Mouse (Mus musculus): Measurements from ENCODE around the gene Phf14.
A peak's percentile ranks its signal among the peaks of the same experiment; 100 is the strongest.

The Phf14 gene

DNA sequence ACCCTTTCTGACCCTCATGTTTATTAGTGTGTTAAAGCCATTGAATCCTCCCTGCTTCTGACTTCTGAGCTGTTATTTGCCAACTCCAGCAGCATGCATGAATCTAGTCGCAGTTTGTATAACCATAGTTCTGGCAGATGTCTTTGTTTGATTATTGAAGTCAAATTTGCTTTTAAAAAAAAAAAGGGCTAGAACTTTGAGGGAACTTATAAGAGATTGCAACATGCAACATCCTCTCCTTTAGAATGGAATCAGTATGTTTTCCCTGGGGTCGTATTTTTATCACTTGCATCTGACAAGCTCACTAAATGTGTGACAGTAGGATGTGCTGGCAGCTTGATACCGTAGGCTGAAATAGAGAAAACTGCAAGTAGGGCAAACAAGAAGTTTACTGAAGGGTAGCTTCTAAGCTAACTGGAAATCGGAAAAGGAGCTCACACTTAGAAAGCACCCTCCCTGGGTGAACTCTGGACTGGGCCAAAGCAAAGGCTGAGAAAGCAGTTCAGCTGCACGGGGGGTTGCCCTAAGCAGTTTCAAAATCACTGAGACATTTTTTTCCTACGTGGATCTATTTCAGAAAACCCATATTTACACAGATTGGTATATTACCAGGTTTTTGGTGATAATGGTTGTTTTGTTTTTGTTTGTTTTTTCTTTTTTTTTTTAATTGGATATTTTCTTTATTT, 175.1 kb downstream of the Phf14 start:
- no peak for DNase-seq (ENCODE audit: inconsistent age in 2 of 2, low spot score in 1 of 2)

DNA sequence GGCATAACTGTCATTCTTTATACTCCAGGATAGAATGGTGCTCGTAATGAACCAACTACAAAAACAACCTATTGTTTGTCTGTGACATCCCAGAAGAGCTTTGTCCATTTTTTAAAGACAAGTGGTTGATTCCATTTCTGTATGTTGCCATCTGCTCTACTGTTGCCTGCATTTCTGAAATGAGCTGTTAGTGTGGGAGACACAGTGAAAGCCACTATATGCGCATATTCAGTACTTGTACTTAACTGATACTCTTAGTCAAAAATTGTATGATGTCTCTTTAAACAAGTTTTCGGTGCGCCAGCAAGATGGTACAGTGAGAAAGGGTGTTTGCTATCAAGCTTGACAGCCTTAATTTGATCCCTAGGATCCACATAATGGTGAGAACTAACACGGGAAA, 177.1 kb downstream of the Phf14 start:
- no peak for DNase-seq (ENCODE audit: inconsistent age in 2 of 2, low spot score in 1 of 2)

DNA sequence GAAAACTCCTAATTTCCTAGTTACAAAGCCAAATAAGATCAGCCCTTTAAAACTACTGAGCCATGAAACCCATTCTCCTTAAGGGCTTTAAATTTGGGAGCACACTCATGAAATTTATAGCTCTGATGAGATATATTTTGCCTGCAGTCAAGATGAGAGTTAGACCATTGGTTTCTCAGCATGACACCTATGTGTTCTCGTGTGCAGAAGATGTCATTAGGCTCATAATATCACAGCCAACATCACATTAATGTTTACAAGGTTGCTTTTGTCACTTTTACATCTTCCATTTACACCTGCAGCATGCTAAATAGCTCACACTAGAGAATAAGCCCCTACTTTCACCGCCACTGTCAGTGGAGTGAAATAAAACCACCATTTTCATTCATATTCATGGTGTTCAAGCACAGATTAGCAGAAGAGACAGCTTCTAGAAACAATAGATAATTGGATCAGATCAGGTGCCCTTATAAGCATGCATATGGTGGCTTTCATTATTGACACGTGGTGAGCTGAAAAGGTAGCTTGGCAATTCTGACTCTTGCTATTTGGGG, 181.9 kb downstream of the Phf14 start:
- no peak for DNase-seq (ENCODE audit: inconsistent age in 2 of 2, low spot score in 1 of 2)

DNA sequence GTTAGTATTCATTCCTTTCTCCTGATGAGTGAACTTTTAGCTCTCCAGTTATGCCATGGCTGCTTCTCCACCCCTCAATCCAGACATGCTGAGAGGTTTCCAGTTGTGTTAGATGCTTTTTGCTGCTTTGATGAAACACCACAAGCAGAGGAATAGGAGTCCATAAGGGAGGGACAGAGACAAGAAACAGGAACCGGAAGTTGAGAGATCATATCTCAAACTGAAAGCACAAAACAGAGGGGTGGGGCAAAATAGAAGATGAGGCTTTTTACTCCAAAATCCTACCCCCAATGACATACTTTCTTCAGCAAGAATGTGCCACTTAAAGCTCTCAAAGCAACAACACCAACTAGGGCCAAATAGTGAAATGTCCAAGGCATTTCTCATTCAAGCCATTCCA, 188.1 kb downstream of the Phf14 start:
- DNase-seq (ENCODE audit: inconsistent age in 2 of 2, low spot score in 1 of 2), result no peak

DNA sequence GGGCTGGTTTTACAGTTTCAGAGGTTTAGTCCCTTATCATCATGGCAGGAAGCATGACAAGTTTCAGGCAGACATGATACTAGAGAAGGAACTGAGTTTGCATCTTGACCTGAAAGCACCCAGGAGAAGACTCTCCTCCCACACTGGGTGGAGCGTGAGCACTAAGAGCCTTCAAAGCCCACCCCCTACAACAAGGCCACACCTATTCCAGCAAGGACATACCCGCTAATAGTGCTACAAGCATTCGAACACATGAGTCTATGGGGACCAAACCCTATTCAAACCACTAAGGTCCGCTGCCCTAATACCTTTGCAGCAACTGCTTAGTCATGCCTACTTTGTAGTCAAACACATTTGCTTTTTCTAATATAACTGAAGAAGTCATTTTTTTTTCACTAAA, 189.5 kb downstream of the Phf14 start:
- no peak for DNase-seq (ENCODE audit: inconsistent age in 2 of 2, low spot score in 1 of 2)

DNA sequence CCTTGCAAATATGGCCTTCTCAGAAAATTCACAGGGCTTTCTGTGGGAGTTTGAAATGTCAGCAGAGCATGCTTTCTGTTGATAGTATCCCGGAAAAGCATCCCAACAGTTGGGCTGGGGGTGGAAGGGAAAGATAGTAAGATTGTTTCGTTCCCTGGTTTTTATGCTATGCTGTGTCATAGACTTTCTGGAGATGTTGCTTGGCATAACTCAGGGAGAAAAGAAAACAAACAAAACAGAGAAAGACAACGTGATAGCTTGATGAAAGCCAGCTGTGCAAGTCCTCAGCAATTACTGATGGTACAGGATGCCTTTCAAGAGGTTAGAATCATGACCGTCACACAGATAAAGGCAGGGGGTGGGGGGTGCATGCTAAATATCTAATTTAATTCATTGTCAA, 197.5 kb downstream of the Phf14 start:
- DNase-seq (ENCODE audit: inconsistent age in 2 of 2, low spot score in 1 of 2), result no peak

DNA sequence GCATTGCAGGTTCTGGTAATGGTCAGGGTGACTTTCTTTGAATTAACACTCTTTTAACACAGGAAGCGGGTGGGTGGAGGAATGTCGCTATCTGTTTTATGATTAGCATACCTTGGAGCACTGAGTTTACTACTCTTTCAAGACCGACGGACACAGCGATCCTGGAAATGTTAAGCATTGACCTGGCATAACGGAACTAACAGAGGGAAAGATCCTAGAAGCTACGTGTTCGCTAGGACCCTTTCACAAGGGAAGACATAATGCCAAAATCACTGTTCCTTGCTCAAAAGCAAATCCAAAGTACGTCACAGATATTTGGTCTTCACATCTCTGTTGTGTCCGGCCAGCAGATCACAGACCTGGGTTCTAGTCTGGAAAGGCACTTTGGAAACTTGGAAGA, 199.7 kb downstream of the Phf14 start:
- DNase-seq (ENCODE audit: inconsistent age in 2 of 2, low spot score in 1 of 2), result no peak

DNA sequence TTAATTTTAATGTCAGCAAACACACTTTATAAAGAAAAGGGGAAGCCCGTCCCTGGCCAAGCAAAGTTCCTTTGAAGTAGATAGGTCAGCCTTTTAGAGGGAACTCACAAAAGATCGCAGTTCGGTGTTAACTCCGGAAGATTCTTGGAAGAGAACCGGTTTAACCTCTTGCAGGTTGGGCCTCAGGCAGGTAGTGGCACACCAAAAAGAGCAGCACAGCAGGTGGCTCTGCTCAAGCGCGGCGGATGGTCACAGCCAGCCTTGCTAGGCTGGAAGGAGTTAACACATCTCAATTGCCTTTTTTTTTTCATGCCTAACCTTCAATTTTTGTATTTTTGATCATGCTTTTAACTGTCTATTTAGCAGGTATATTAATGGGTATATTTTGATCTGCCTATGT, 200.2 kb downstream of the Phf14 start:
- no peak for DNase-seq (ENCODE audit: inconsistent age in 2 of 2, low spot score in 1 of 2)

DNA sequence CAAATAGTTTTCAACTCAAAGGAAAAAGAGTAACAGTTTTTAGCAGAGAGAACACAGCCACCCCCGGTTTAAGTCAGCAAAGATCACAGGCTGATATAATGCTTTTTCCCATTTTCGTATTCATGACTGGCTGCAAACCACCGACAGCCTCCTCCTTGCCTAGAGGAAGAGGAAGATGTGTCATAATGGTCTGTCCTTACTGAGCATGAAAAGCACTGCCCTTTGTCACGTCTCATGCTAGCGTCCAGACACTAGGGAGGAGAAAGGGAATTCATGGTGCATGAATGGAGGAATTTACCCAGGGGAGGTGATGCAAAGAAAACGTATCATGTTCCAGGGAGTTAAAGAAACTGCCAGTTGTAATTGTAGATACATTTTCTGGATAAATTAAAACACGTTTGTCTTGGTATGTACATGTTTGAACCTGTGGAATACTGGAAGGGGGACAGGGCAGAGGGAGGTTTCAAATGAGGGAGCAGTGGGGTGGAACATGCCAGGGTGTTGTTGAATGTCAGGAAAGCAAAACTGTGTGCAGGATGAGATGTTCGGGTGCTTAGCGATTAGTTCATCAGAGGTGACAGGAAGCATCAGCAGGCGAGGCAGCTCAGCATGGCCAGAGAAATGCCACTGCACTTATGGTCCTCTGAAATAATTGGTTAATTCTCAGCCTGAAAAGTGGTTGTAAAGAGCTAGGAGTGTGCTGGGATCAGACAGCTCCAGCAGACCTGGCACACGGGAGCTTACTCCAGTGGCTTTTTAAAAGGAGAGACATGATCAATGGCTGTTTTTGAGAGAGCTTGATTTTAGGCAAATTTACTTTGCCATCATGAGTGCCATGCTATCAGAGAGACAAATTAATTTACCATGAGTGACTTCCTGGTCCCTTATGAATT, 209.6 kb downstream of the Phf14 start:
- DNase-seq (ENCODE audit: inconsistent age in 2 of 2, low spot score in 1 of 2), result no peak

DNA sequence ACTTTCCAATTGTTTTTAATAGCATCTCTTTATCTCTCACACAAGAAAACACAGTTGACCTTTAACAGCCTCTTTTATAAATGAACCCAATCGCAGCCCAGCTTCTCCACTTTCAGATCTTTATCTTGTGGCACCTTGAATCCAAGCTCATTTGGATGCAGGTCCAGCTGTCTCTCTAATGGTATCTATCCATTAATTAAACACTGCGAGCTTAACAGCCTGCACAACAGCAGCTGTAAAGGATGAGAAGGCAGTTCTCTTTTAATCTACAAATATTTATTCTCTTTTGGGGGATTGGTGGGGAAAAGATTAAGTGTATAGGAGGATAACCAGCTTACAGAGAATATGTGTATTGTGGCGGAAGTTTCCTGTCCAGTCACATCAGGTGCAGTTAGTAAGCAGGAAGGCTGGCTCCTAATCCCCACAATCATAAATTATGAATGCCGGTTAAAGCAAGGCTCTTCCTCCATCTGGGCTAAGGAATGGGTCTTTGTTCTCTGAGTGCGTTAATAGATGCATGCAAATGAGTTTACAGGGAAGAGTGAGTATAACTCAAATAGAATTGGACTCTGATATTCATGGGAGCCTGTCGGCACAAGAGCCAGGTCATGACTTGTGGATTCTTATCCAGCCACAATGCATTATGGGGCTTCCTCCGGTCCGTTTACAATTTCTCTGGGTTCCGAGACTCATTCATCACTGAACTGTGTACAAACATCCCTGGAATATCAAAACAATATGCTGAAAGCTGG, 210.4 kb downstream of the Phf14 start:
- no peak for DNase-seq (ENCODE audit: inconsistent age in 2 of 2, low spot score in 1 of 2)

DNA sequence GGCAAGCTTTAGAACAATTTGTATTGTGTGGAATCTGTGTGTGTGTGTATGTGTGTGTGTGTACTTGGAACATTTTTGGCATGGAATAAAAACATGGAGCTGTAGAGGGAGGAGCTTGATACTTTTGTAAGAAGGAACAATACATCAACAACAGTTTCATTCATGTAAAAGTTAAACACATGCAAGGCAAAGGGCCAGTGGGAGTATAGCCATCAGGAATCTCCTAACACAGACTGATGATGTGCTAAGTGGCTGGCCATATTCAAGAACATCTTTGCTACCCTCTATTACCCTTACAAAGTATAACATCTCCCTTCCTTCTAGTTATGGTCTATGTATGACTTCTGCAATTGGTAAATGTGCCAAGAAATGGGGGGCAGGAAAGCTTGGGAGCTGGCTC, 215.2 kb downstream of the Phf14 start:
- no peak for DNase-seq (ENCODE audit: inconsistent age in 2 of 2, low spot score in 1 of 2)

DNA sequence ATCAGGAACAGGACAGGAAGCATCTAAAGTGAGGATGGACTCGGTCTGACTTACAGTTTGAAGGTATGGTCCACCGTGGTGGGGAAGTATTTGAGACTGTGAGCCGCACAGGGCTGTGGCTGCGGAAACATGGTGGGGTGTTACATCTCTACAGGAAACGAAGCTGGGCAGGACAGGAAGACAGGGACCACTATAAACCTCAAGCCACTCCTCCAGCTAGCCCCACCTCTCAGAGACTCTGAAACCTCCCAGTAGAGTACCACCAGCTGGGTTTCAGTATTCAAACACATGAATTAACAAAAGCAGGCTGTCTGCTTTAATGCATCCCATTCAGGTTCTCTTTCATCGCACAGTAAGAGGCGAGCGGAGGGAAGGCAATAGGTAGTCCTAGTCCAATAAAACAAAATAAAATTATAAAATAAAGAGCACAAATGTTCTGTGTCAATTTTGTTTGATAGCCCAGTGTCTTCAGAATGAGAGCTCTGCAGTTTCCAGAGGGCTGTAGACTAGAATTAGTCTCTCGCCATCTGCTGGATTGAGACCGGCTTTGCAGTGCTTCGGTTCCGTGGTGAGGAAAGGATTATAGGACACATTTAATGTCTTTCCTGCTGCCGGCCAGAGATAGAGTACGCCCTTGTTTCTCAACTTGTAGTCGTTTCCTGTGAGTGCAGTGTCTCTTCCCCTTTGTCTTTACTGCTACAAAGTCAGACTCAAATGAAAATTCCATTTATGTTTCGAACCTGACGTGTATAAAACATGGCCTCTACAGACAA, 217.6 kb downstream of the Phf14 start:
- DNase-seq (ENCODE audit: inconsistent age in 2 of 2, low spot score in 1 of 2), result peak; percentile 45 to 81

DNA sequence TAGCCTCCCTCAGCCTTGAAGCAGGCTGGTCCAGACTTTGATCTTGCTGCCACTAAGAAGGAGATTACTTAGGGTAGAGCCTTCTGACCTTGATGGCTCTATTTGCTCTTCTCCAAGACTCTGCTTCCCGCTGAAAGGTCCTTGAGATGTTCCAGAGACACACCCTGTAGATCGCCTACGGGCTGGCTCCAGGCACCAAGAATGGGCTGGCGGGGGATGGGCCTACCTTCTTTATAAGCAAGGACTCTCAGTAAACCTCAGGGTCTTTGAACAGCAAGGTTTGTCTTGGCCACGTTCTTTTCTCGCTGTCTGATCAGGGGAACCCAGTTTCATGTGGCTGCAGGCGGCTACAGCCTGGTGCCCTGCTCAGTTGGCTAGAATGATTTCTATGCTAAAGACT, 219.0 kb downstream of the Phf14 start:
- peak in 1 of 2 experiments; percentile 26 for DNase-seq (ENCODE audit: inconsistent age in 2 of 2, low spot score in 1 of 2)

DNA sequence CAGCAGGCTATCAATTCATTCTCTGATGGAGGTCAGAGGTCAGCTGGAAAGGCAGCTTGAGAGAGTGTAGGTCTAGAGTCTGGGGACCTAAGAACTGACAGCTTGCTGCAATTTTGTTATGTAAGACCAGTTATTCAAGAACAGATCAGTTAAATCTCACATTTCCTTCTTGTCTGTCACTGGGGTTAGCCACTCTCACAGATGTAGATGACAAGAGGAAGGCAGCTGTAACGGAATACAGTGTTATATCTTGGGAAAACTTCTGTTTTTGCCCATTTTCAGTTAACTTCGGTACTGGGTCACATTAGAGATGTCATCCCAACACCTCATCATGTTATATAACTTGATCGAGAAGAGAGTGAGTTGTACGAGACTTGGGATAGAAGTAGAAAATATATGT, 219.7 kb downstream of the Phf14 start:
- DNase-seq (ENCODE audit: inconsistent age in 2 of 2, low spot score in 1 of 2), result no peak

Data from adrenal gland, adult (tissue).